Mouse (Mus musculus) liver, postnatal 0 days (tissue): ENCODE results near the gene Fbxw9. TPM values are rescaled to one million over a fixed set of nuclear protein-coding genes. Genes with fewer than 3 reads are reported as not detected.
"Not testable (repeated sequence)": the region's sequence is repeated elsewhere in the genome, so short reads cannot be mapped to it uniquely, and the experiment has no call there.

ENCODE experiments used
- ATAC-seq: fragments of 200-750 bp; cut with Nextera tagmentation; 2 replicates; pipeline ENCODE4 v1.8.0; 2017; ENCODE audit warnings: mild to moderate bottlenecking, moderate library complexity
- DNase-seq: peaks from one replicate; pipeline ENCODE4 v3.0.0-alpha.2; 2016
- H3K27ac ChIP-seq: fragments of 300-500 bp; sonication (generic); 2 replicates; pipeline ENCODE4 v1.5.1; 2014; ENCODE audit warnings: antibody characterized with exemption, moderate library complexity, mild to moderate bottlenecking, low read depth
- H3K27me3 ChIP-seq: fragments of 300-500 bp; sonication (generic); 2 replicates; pipeline ENCODE4 v1.6.1; 2014; ENCODE audit warnings: low read length, control low read depth, mixed read lengths; ENCODE audit not compliant: insufficient read depth
- H3K36me3 ChIP-seq: fragments of 300-500 bp; sonication (generic); replicated peaks from 2 replicates; pipeline ENCODE4 v1.6.1; 2014; ENCODE audit warnings: mild to moderate bottlenecking, control low read depth, low read length, moderate library complexity, mixed read lengths; ENCODE audit not compliant: insufficient read depth
- H3K4me1 ChIP-seq: fragments of 300-500 bp; sonication (generic); 2 replicates; pipeline ENCODE4 v1.6.1; 2014; ENCODE audit warnings: antibody characterized with exemption, mild to moderate bottlenecking, control low read depth; ENCODE audit not compliant: insufficient read depth
- H3K4me2 ChIP-seq: fragments of 300-500 bp; sonication (generic); 2 replicates; pipeline ENCODE4 v1.6.1; 2014; ENCODE audit warnings: low read depth, mild to moderate bottlenecking, low read length, moderate library complexity, mixed read lengths
- H3K4me3 ChIP-seq: fragments of 300-500 bp; sonication (generic); 2 replicates; pipeline ENCODE4 v1.5.1; 2014; ENCODE audit warnings: low read depth, low read length
- H3K9ac ChIP-seq: fragments of 300-500 bp; sonication (generic); replicated peaks from 2 replicates; pipeline ENCODE4 v1.6.1; 2014; ENCODE audit warnings: mild to moderate bottlenecking, moderate library complexity
- H3K9me3 ChIP-seq: fragments of 300-500 bp; sonication (generic); 2 replicates; pipeline ENCODE4 v1.6.1; 2016; ENCODE audit warnings: mild to moderate bottlenecking, control low read depth, low read length, mixed read lengths
- CTCF ChIP-seq: sonication (generic); IDR thresholded peaks from 2 replicates; pipeline ENCODE4 v1.5.1; 2016; ENCODE audit warnings: antibody characterized with exemption, low read depth
- EP300 ChIP-seq: IDR thresholded peaks from 2 replicates; pipeline ENCODE4 v1.6.1; 2016; ENCODE audit warnings: antibody characterized with exemption, low read depth, mild to moderate bottlenecking
- WGBS: fragments of 180-500 bp; shearing (Covaris S2); extraction: QIAGEN DNeasy Blood & Tissue Kit; methylation state at CpG from one replicate; pipeline ENCODE4 v1.1.7; 2014; ENCODE audit not compliant: insufficient replicate concordance; 5-methylcytosine and 5-hydroxymethylcytosine counted together
- polyA plus RNA-seq: library from polyadenylated mRNA; unstranded; fragments of >200 nt; fragmentation: Nextera tagmentation; extraction: Ambion mirVana; gene quantifications from 2 replicates; pipeline ENCODE4 v1.2.1, GENCODE M21; 2015

The Fbxw9 gene
- polyA plus RNA-seq, 1 experiment from 2014 or later, result 14.4 TPM

- Histone ChIP-seq H3K4me1 (peaks cover 30% of the 10 kb centered on the region), H3K27me3 (no peaks in the 10 kb centered on the region), H3K4me3 (peak overlapping the region; percentile 92), H3K4me2 (peak overlapping the region; percentile 95), H3K9me3 (no peaks in the 10 kb centered on the region), H3K36me3 (peaks cover 21% of the 10 kb centered on the region), H3K27ac (peak overlapping the region; percentile 84), H3K9ac (peak overlapping the region; percentile 93)
- TF ChIP-seq CTCF (no peak), EP300 (no peak)
- no peak for ATAC-seq
- peak; percentile 66 for DNase-seq
- WGBS, result under 1% methylated on average over 25 of the region's 25 CpGs
Measured at GRCm38 (mm10) chr8:85080214-85080531, 20.3 kb downstream of the Fbxw9 start.

- H3K36me3 ChIP-seq, result peaks cover 19% of the 10 kb centered on the region
- peak within 1 kb of the TSS; percentile 84 for H3K27ac ChIP-seq
- H3K4me3 ChIP-seq, result peak within 1 kb of the TSS; percentile 92
- H3K9ac ChIP-seq, result peak within 1 kb of the TSS; percentile 93
- no peaks in the 10 kb centered on the region for H3K27me3 ChIP-seq
- H3K4me1 ChIP-seq, result peaks cover 30% of the 10 kb centered on the region
- no peaks in the 10 kb centered on the region for H3K9me3 ChIP-seq
- under 1% methylated on average over 30 of the region's 30 CpGs for WGBS
- H3K4me2 ChIP-seq, result peak within 1 kb of the TSS; percentile 95
- peak; percentile 43 for ATAC-seq
- no peak for TF ChIP-seq CTCF
- TF ChIP-seq EP300, result 0 out of 2 replicates have a peak, but pooled peaks have one; percentile 19
- DNase-seq, result peak; percentile 70
Measured at GRCm38 (mm10) chr8:85080532-85081215, 20.8 kb downstream of the Fbxw9 start, which contains the start of gene Wdr83os. Gene Wdr83os, plus strand, starts transcription at chr8:85080740.

- Histone ChIP-seq H3K27me3 (no peaks in the 10 kb centered on the region), H3K9ac (peak within 1 kb of the TSS; percentile 93), H3K4me1 (peaks cover 30% of the 10 kb centered on the region), H3K4me3 (peak within 1 kb of the TSS; percentile 92), H3K4me2 (peak within 1 kb of the TSS; percentile 97), H3K36me3 (peaks cover 15% of the 10 kb centered on the region), H3K27ac (peak within 1 kb of the TSS; percentile 84), H3K9me3 (no peaks in the 10 kb centered on the region)
- DNase-seq (peak; percentile 78), ATAC-seq (peak; percentile 53)
- WGBS, result 0% methylated on average over 9 of the region's 9 CpGs
- TF ChIP-seq CTCF (no peak), EP300 (no peak)
Measured at GRCm38 (mm10) chr8:85081216-85081555, 21.3 kb downstream of the Fbxw9 start, which contains the start of gene Wdr83. Gene Wdr83, minus strand, starts transcription at chr8:85081306.

DNA sequence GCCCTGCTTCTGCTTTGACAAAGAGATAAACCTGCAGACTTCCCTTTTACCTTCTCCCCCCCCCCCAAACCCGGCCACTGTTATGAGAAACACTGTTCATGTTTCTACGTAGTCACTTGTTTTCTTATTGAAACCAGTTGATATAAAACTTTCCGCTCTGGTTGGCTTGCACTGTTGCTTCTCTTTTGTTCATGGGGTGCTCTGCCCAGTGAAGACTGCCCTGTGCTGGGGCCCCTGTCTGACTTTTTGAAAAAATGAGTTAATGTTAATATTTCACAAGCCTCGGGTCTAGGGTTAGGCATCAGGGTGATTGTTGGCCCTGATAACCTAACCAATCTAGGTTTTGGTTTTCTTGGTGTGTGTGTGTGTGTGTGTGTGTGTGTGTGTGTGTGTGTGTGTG, 22.3 kb downstream of the Fbxw9 start:
- not testable (repeated sequence) for DNase-seq, ATAC-seq, H3K4me3 ChIP-seq, H3K9ac ChIP-seq, H3K27me3 ChIP-seq, H3K9me3 ChIP-seq
- WGBS, result 40% methylated on average over 4 of the region's 4 CpGs
- peaks cover 17% of the 10 kb centered on the region for H3K36me3 ChIP-seq
- peaks cover 30% of the 10 kb centered on the region for H3K4me1 ChIP-seq
- peak overlapping the region; percentile 97; the same call in 1 of the 2 replicates for H3K4me2 ChIP-seq
- peak overlapping the region; percentile 84 for H3K27ac ChIP-seq

DNA sequence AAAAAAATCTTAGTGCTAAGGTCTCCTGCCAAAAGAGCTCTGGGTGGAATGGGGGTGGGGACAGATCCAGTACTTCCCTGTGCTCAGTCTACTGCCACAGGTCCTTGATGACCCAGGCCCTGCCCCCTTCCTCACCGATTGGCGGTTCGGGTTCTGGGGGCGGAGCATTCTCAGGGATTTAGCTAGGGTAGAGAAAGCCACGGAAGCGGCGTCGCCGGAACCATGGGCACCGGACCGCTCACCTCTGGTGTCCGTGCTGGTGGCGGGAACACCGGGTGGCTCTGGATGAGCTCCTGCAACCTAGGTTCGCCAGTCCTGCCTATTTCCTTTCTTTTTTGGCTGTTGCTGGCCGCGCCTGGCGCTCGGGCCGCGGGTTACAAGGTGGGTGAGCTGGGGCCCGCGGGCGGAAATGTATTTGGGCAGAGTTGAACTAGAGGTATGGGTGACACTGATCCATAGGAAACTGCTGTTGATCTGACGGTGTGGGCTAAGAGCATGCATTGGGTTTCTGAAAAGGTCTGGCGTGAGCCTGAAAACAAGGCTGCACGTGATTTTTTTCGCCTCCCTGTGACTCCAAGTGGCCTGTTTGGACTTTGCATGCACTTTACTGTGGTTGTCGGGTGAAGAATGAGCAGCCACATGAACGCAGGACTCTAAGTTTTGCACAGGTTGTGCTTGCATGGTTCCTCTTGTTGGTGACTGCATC, 23.4 kb downstream of the Fbxw9 start, which contains the start of gene Man2b1:
Gene Man2b1, plus strand, starts transcription at position 163 of the 706 bp plus-strand sequence.
- Histone ChIP-seq H3K27ac (peak within 1 kb of the TSS; percentile 84), H3K4me2 (peak within 1 kb of the TSS; percentile 97), H3K36me3 (peaks cover 27% of the 10 kb centered on the region), H3K4me3 (peak within 1 kb of the TSS; percentile 82), H3K9ac (peak within 1 kb of the TSS; percentile 81), H3K9me3 (no peaks in the 10 kb centered on the region), H3K27me3 (no peaks in the 10 kb centered on the region), H3K4me1 (peaks cover 30% of the 10 kb centered on the region)
- peak; percentile 91 for DNase-seq
- TF ChIP-seq CTCF (peak; percentile 24; the same call in 1 of the 2 replicates), EP300 (no peak)
- peak; percentile 81 for ATAC-seq
- under 1% methylated on average over 30 of the region's 30 CpGs for WGBS

DNA sequence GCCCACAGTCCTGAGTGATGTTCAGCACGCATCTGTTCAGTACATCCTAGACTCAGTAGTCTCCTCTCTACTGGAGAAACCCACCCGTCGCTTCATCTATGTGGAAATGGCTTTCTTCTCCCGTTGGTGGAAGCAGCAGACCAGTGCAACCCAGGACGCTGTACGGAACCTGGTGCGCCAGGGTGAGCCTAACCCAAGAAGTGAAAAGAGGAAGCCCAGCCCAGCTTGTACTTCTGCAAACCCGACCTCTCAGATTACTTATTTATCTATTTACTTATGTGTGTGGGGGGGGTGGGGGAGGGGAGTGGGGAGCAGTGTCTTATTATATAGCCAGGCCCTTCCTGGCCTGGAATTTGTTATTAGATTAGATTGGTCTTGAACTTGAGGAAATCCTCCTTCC, 24.8 kb downstream of the Fbxw9 start:
- peaks cover 32% of the 10 kb centered on the region for H3K36me3 ChIP-seq
- no peaks in the 10 kb centered on the region for H3K9me3 ChIP-seq
- DNase-seq (no peak), ATAC-seq (no peak)
- H3K4me1 ChIP-seq, result peaks cover 28% of the 10 kb centered on the region
- no peaks in the 10 kb centered on the region for H3K27me3 ChIP-seq
- peak overlapping the region; percentile 64 for H3K27ac ChIP-seq
- no peak for TF ChIP-seq EP300
- no peak for TF ChIP-seq CTCF
- WGBS, result 39% methylated on average over 8 of the region's 8 CpGs
- H3K4me2 ChIP-seq, result peak overlapping the region; percentile 97
- peak overlapping the region; percentile 82 for H3K4me3 ChIP-seq
- H3K9ac ChIP-seq, result peak overlapping the region; percentile 81; the same call in 1 of the 2 replicates
